Mouse (Mus musculus): ENCODE results near the gene Hdac10. TPM values are rescaled to one million over a fixed set of nuclear protein-coding genes. Genes with fewer than 3 reads are reported as not detected.

Hdac10 gene
- polyA plus RNA-seq, 1 experiment from 2014 or later, result 14.8 TPM

DNA sequence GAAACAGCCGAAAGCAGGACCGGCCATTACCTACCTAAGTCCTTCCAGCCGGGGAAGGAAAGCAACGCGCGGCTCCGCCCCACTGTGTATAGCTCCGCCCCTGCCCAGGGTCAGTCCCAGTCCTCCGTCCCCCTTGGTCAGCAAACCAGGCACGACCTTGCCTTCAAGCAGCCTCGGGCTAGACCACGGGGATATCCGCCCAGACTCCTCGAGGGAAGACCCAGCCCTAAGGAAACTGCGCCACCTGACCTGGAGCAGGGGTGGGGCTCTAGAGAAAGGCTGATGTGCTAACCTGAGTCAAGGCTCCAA, 45.4 kb upstream of the Hdac10 start:
- TF ChIP-seq CTCF (IDR thresholded peaks at IDR 0.05) (no peak), EP300 (IDR thresholded peaks at IDR 0.05) (no peak)
- Histone ChIP-seq H3K27me3 (replicated peaks; ENCODE audit: insufficient read depth, low read length) (no peaks in the 10 kb centered on the region), H3K9me3 (ENCODE audit: low read length) (no peaks in the 10 kb centered on the region), H3K4me1 (ENCODE audit: insufficient read depth, low read depth, low read length) (peaks cover 70% of the 10 kb centered on the region), H3K4me2 (replicated peaks; ENCODE audit: low read depth, low read length) (peak overlapping the region; percentile 99), H3K9ac (replicated peaks; ENCODE audit: low read depth) (peak overlapping the region; percentile 58; the same call in 1 of the 2 replicates), H3K27ac (ENCODE audit: low read length) (peak overlapping the region; percentile 77), H3K36me3 (ENCODE audit: insufficient read depth, low read length) (no peaks in the 10 kb centered on the region), H3K4me3 (ENCODE audit: low read depth, low read length) (peak overlapping the region; percentile 60)
- DNase-seq (ENCODE audit: low spot score), result peak; percentile 87
- ATAC-seq, result peak; percentile 75
- WGBS, result 3% methylated on average over 15 of the region's 15 CpGs

DNA sequence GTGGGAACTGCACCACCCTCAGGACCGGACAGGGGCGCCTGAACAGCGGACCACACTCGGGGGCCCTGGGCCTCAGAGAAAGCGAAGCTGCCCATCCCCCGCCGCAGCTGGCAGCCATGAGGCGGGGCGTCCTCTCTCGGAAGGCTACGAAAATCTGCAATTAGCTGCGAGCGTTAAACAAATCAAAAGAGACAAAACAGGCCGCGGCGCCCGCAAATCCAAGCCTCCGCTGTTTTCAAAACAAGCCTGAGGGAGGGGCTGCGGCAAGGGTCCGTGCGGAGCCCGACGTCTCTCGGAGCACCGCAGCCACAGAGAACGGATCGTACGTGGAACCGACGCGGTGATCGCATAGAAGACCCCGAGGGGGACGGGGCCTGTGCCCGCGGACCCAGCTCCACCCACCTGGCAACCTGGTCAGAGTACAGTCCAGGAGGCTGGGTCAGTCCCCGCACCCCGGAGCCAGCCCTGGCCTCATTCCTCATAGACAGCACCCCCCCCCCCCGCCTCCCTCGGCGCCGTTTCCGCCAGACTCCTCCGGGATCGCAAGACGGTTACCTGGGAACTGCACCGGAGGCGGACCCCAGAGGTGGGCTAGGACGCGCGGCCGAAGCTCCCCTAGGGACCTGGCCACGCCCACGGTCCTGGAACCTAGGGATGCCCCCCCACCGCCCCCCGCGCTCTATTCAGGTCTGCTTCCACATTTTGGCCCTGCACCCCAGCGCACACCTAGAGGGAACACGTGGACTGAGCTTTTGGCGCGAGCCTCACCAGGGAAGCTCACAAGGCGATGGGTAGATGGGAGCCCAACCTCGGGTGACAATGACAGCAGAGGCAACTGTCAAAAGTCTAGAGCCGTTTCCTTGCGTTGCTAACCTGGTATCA, 44.8 kb upstream of the Hdac10 start:
- peak overlapping the region; percentile 77 for H3K27ac ChIP-seq (ENCODE audit: low read length)
- peak overlapping the region; percentile 60 for H3K4me3 ChIP-seq (ENCODE audit: low read depth, low read length)
- DNase-seq (ENCODE audit: low spot score) (peak; percentile 55), ATAC-seq (peak; percentile 10; the same call in 1 of the 2 replicates)
- no peaks in the 10 kb centered on the region for H3K36me3 ChIP-seq (ENCODE audit: insufficient read depth, low read length)
- 2% methylated on average over 64 of the region's 65 CpGs for WGBS
- H3K9me3 ChIP-seq (ENCODE audit: low read length), result no peaks in the 10 kb centered on the region
- H3K9ac ChIP-seq (replicated peaks; ENCODE audit: low read depth), result peak overlapping the region; percentile 58
- H3K4me2 ChIP-seq (replicated peaks; ENCODE audit: low read depth, low read length), result peak overlapping the region; percentile 99
- no peaks in the 10 kb centered on the region for H3K27me3 ChIP-seq (replicated peaks; ENCODE audit: insufficient read depth, low read length)
- peak; percentile 16; the same call in 1 of the 2 replicates for TF ChIP-seq CTCF (IDR thresholded peaks at IDR 0.05)
- TF ChIP-seq EP300 (IDR thresholded peaks at IDR 0.05), result no peak
- H3K4me1 ChIP-seq (ENCODE audit: insufficient read depth, low read depth, low read length), result peaks cover 64% of the 10 kb centered on the region

DNA sequence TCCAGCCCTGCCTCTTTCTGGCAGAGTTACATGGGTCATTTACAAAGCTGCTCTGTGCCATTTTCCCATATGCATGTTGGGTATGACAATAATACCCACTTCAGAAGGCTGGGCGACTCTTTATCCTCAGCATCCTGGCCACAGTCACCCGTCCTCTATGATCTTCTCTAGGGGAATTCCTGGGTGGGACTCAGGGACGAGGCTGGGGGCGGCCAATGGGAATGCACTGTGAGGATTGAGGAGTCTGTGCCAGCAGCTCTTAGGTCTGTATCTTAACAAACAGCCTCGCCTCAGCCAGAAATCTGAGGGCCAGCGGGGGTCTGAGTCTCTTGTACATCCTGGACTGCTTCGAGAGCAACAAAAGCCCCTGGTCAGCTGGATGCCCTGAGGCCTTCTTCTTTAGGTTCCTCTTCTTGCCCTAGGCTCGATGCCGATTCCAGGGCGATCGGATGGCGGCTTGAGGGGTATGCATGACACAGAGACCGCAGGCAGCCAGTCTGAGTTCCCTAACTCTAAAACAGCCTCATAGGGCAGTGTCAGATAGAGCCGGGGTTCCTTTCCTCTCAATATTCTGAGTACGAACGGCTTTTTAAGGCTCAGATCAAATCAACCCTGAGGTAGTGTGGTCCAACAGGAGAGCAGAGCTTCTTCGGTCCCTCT, 43.9 kb upstream of the Hdac10 start:
- H3K4me3 ChIP-seq (ENCODE audit: low read depth, low read length), result peak overlapping the region; percentile 60
- H3K27me3 ChIP-seq (replicated peaks; ENCODE audit: insufficient read depth, low read length), result no peaks in the 10 kb centered on the region
- peak overlapping the region; percentile 77 for H3K27ac ChIP-seq (ENCODE audit: low read length)
- ATAC-seq, result no peak
- 40% methylated on average over 17 of the region's 17 CpGs for WGBS
- no peaks in the 10 kb centered on the region for H3K9me3 ChIP-seq (ENCODE audit: low read length)
- no peak for DNase-seq (ENCODE audit: low spot score)
- peaks cover 56% of the 10 kb centered on the region for H3K4me1 ChIP-seq (ENCODE audit: insufficient read depth, low read depth, low read length)
- peak overlapping the region; percentile 58 for H3K9ac ChIP-seq (replicated peaks; ENCODE audit: low read depth)
- no peak for TF ChIP-seq EP300 (IDR thresholded peaks at IDR 0.05)
- no peak for TF ChIP-seq CTCF (IDR thresholded peaks at IDR 0.05)
- H3K36me3 ChIP-seq (ENCODE audit: insufficient read depth, low read length), result no peaks in the 10 kb centered on the region
- peak overlapping the region; percentile 99 for H3K4me2 ChIP-seq (replicated peaks; ENCODE audit: low read depth, low read length)

DNA sequence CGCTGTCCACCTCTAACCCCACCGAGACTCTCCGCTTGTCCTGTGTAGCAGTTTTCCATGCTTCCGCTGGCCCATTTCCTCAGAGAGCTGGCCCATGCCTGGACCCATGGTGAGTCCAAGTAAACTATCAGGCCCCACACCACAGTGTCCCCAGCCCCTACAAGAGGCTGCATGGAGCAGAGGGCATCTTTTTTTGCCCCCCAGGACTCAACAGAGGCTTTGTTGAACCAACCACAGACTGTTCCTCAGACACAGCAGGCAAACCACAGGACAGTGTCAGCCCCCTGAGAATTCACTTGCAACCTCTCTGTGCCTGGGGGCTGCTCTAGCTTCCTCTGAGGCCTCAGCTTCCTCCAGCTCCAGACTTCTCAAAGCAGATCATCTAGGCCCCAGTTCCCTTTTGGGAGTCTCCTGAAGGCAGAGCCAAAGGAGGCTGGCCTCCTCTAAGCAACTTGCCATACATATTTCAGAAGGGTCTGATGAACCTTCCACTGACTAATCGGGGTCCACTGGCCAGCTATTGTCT, 43.1 kb upstream of the Hdac10 start:
- Histone ChIP-seq H3K9me3 (ENCODE audit: low read length) (no peaks in the 10 kb centered on the region), H3K4me1 (ENCODE audit: insufficient read depth, low read depth, low read length) (peaks cover 47% of the 10 kb centered on the region), H3K27ac (ENCODE audit: low read length) (no peak overlapping the region), H3K4me3 (ENCODE audit: low read depth, low read length) (no peak overlapping the region), H3K9ac (replicated peaks; ENCODE audit: low read depth) (no peak overlapping the region), H3K36me3 (ENCODE audit: insufficient read depth, low read length) (peaks cover 8% of the 10 kb centered on the region; the same call in 1 of the 2 replicates), H3K4me2 (replicated peaks; ENCODE audit: low read depth, low read length) (no peak overlapping the region), H3K27me3 (replicated peaks; ENCODE audit: insufficient read depth, low read length) (no peaks in the 10 kb centered on the region)
- TF ChIP-seq CTCF (IDR thresholded peaks at IDR 0.05) (no peak), EP300 (IDR thresholded peaks at IDR 0.05) (no peak)
- 80% methylated on average over 5 of the region's 5 CpGs for WGBS
- no peak for DNase-seq (ENCODE audit: low spot score)
- no peak for ATAC-seq

DNA sequence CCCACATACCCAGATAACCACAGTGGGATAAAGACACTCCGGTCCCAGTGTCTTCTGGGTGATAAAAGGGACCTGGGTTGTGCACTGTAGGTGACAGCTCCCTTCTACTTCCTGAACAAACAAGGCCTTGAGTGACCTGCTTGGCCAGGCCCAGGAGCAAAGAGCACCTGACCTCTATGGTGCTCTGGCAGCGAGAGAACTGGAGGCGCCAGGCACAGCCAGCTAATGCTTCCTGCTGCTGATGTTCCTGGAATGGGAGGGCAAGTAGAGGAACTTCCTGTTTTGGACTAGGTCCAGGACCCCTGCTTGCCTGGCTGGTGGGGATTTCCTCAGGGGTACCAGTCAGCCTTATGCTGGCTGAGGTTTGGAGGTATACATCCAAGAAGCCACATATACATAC, 41.6 kb upstream of the Hdac10 start:
- Histone ChIP-seq H3K9ac (replicated peaks; ENCODE audit: low read depth) (no peak overlapping the region), H3K9me3 (ENCODE audit: low read length) (no peaks in the 10 kb centered on the region), H3K36me3 (ENCODE audit: insufficient read depth, low read length) (peaks cover 21% of the 10 kb centered on the region), H3K27me3 (replicated peaks; ENCODE audit: insufficient read depth, low read length) (no peaks in the 10 kb centered on the region), H3K4me1 (ENCODE audit: insufficient read depth, low read depth, low read length) (peaks cover 37% of the 10 kb centered on the region), H3K27ac (ENCODE audit: low read length) (peak overlapping the region; percentile 90), H3K4me2 (replicated peaks; ENCODE audit: low read depth, low read length) (0 out of 2 replicates have a peak overlapping the region, but pooled peaks have one; percentile 40), H3K4me3 (ENCODE audit: low read depth, low read length) (no peak overlapping the region)
- DNase-seq (ENCODE audit: low spot score), result peak; percentile 72
- ATAC-seq, result peak; percentile 32
- WGBS, result 17% methylated on average over 3 of the region's 3 CpGs
- TF ChIP-seq EP300 (IDR thresholded peaks at IDR 0.05), result peak; percentile 64
- no peak for TF ChIP-seq CTCF (IDR thresholded peaks at IDR 0.05)

DNA sequence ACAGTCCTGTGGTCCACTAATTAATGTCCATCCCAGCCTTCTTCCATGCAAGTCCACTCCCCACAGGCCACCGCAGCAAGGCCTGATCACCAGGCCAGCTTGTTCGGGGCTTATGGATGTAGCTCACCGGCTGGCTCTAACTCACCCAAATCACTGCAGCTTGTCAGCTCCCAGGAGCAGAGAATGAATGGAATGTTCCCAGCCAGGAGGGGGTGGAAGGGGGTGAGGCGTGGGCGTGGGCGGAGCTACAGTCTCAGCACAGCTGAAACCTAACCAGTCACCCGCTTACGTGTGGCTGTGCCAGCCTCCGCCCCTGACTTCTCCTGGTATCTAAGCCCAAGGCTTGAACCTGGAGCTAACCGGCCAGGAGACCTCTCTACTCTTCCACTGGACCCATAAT, 40.9 kb upstream of the Hdac10 start:
- ATAC-seq, result peak; percentile 86
- Histone ChIP-seq H3K4me3 (ENCODE audit: low read depth, low read length) (peak overlapping the region; percentile 8; the same call in 1 of the 2 replicates), H3K36me3 (ENCODE audit: insufficient read depth, low read length) (peaks cover 28% of the 10 kb centered on the region), H3K27ac (ENCODE audit: low read length) (peak overlapping the region; percentile 90), H3K4me2 (replicated peaks; ENCODE audit: low read depth, low read length) (peak overlapping the region; percentile 40), H3K9ac (replicated peaks; ENCODE audit: low read depth) (peak overlapping the region; percentile 44; the same call in 1 of the 2 replicates), H3K4me1 (ENCODE audit: insufficient read depth, low read depth, low read length) (peaks cover 30% of the 10 kb centered on the region), H3K27me3 (replicated peaks; ENCODE audit: insufficient read depth, low read length) (no peaks in the 10 kb centered on the region), H3K9me3 (ENCODE audit: low read length) (no peaks in the 10 kb centered on the region)
- peak; percentile 95 for DNase-seq (ENCODE audit: low spot score)
- TF ChIP-seq CTCF (IDR thresholded peaks at IDR 0.05), result no peak
- no peak for TF ChIP-seq EP300 (IDR thresholded peaks at IDR 0.05)
- WGBS, result 9% methylated on average over 10 of the region's 10 CpGs

Measured in lung, postnatal 0 days (tissue).